Mouse (Mus musculus) heart, postnatal 10 days (tissue): ENCODE data around the gene Aldh6a1. TPM values are rescaled to one million over a fixed set of nuclear protein-coding genes. Genes with fewer than 3 reads are reported as not detected.

Experiments used
- DNase-seq, 2 experiments: peaks; one replicate each; pipeline ENCODE4 v3.0.0; 2021
- intact Hi-C: fragments of 180-260 bp; cut with DNase I; formaldehyde crosslinking; loops from one replicate; pipeline ENCODE4 v1.15.1; 2025
- total RNA-seq, 2 experiments: library from RNA; stranded (reverse); gene quantifications; 2 replicates each; pipeline ENCODE4 v1.2.3; 2021

The Aldh6a1 gene
- total RNA-seq, 2 experiments from 2014 or later, result 59.7 to 66.2 TPM

GRCm38 (mm10) chr12:84382369-84382768 is 68.4 kb downstream of the Aldh6a1 start:
- peak; percentile 58 to 64 for DNase-seq
- intact Hi-C loops, result no loop called here

Other genes with a start within 250 kb of the Aldh6a1 start
- 10 to 100 TPM; 19.5 to 20.3 TPM for gene Elmsan1, start 232.1 kb downstream of the Aldh6a1 start, total RNA-seq
- 100 to 1,000 TPM; 155 to 176 TPM for gene Ptgr2, start 165.8 kb downstream of the Aldh6a1 start, total RNA-seq
- gene Zfp410, start 134.2 kb downstream of the Aldh6a1 start, total RNA-seq, result 10 to 100 TPM; 33.6 to 34.8 TPM
- gene Coq6, start 89.3 kb downstream of the Aldh6a1 start, total RNA-seq, result 10 to 100 TPM; 89.2 to 93.1 TPM
- gene Fam161b, start 89.2 kb downstream of the Aldh6a1 start, total RNA-seq, result 1 to 10 TPM; 5.7 to 6.1 TPM
- gene Entpd5, start 42.0 kb downstream of the Aldh6a1 start, total RNA-seq, result 10 to 100 TPM; 50.0 to 58.4 TPM
- 1 to 10 TPM; 1.9 TPM for gene Bbof1, start 41.9 kb downstream of the Aldh6a1 start, total RNA-seq
- 10 to 100 TPM; 10.7 TPM for gene Rnf113a2, start 33.8 kb downstream of the Aldh6a1 start, total RNA-seq
- gene Lin52, start 418 bp upstream of the Aldh6a1 start, total RNA-seq, result 1 to 10 TPM; 8.0 to 9.1 TPM
- not detected for gene Vsx2, start 118.8 kb upstream of the Aldh6a1 start, total RNA-seq
- gene Abcd4, start 166.4 kb upstream of the Aldh6a1 start, total RNA-seq, result 1 to 10 TPM; 5.8 to 7.3 TPM
- gene Vrtn, start 190.0 kb upstream of the Aldh6a1 start, total RNA-seq, result not detected
- not detected for gene Syndig1l, start 247.8 kb upstream of the Aldh6a1 start, total RNA-seq